Mouse (Mus musculus) lung, postnatal 0 days (tissue): Measurements from ENCODE around the gene Ptprn2.

ENCODE experiments used
- CTCF ChIP-seq: IDR thresholded peaks from 2 replicates; pipeline ENCODE4 v1.5.1; 2016; ENCODE audit warnings: antibody characterized with exemption, mild to moderate bottlenecking
- EP300 ChIP-seq: IDR thresholded peaks from 2 replicates; pipeline ENCODE4 v1.6.1; 2016; ENCODE audit warnings: antibody characterized with exemption, mild to moderate bottlenecking, control low read depth

DNA sequence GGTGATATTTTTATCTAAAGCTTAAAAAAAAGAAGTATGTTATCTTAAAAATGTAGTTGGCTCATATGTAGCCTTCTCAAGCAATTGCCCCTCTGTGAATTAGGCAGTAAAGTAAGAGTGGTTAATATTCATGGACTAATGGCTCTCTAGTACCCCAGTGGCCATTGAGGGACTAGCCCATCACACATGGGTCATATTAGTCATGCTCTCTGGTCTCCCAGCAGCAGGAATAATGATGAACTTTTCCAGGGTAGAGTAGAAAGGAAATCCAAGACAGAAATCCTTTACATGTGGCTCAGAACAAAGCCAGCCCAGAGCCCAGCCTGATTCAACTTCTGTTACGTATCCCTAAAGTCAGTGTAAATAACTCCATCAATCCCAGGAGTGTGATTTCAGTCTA is 779.7 kb downstream of the Ptprn2 start:
- TF ChIP-seq CTCF (no peak), EP300 (no peak)
